Mouse (Mus musculus): ENCODE measurements at regions not wholly inside any gene's neighbourhood (a gene's known extent, or its start where the extent isn't known, plus 50 kb on each side); places are given as distances from the start of the nearest gene placed in this dataset.

DNA sequence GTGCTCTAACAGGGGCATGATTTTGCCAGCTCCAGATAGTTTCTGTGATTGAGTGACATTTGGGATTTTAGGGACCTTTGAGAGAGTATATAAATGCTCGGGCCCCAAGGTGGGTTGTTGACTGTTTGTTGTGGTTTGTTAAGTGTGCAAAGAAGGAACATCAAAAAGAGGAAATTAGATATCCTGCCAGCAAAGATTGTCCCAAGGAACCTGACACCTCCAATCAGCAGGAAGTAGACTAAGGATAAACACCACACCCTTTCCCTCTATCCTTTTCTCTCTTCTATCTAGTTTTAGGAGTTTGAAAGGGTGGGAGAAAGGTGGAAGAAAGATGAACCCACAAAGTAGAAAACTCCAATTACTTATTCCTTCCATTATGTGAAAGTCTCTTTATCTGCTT lies 103.9 kb upstream of the P2ry1 start:
- no peak for DNase-seq (ENCODE audit: extremely low spot score in 1 of 2, low spot score in 1 of 2)

DNA sequence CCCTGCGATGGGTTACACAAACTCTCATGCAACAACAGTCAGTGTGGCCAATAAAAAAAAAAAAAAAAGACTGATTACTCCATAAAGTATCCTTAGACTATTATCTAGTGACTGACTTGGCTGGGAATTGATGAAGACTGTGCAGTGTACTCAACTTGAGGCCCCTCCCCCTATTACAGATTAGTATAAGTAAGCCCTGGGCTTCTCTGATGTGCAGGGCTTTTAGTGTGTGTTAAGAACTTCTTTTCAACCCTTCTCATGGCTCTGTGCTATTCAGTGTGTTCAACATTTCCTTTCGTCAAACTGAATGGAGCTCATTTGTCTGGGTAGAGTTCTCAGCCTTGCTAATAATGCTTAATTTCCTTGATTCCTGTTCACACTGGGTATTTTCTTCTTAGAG lies 101.0 kb upstream of the P2ry1 start:
- DNase-seq (ENCODE audit: extremely low spot score in 1 of 2, low spot score in 1 of 2): no peak

DNA sequence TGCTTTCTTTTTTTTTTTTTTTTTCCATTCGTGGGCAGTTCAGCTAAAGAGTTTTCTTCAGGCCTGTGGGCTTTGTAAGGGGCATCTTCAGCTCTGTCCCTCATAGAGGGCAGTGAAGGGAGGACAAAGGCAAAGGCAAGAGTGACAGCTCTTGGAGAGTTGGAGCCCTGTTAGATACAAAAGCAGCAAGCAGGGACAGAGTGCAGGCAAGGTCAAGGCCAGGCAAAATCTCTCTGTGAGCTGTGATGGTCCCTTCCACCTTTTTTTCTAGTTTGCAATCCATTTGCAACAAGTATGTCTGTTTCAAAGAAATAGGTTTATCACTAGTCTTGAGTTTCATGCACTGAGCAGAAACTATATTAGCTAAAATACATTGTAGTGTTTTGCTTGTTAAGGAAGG lies 86.2 kb upstream of the P2ry1 start:
- no peak for DNase-seq (ENCODE audit: extremely low spot score in 1 of 2, low spot score in 1 of 2)

DNA sequence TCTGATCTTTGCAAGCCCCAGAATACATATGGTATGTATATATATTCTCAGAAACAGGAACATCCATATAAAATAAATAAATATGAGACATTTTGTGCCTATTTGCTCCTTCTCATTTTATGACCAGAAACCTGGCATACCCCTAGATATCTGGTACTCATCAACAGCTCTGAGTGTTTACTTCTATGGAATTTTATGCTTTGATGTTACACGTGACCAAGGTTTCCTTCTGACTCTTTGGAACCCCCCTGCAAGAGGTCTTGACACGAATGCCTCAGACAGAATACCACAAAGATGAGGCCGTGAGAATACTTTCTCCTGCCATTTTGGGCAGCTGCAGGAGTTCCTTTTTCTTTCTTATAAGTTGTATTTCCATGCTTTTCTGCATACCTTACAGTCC lies 85.3 kb upstream of the P2ry1 start:
- DNase-seq (ENCODE audit: extremely low spot score in 1 of 2, low spot score in 1 of 2): no peak

DNA sequence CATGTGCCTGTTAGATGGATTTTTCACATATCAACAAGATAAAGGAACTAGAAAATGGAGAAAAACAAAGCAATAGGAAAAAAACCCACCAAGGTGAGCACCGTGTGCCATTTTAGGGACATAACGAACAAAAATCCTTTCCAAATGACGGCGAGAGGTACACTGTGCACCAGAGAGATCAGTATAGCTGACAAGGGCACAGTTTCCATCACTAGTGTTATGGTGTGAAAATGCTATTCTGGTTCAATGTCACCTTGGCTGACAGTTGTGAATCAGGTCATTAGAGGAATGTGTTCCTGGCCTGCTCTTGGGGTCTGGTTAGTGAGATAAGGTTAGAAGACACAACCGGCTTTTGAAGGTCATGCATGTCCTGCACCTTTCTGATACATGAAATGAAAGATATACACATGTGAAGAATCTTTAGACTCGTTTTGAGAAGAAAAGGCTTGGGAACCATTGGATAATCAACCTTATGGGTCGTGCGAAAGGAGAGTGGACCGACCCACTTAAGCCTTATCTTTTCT lies 76.5 kb upstream of the P2ry1 start:
- no peak for DNase-seq (ENCODE audit: extremely low spot score in 1 of 2, low spot score in 1 of 2)

DNA sequence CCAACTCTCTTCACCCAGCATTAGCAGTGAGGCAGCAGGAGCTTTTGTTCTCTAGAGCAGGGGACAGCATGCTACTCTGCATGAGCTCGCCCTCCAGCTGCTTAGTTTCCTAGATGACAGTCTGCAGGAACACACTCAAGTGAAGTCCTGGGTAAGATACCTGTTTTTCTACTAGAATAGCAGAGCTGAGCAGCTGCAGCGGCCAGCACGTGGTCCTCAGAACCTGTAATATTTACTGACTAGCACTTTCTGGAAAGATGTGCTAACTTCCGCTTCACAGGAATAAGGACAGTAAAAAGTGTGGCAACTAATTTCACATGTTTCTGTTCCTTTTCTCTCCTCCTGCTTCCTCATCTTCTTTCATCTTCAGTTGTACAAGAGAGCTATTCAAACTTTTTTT lies 73.7 kb upstream of the P2ry1 start:
- DNase-seq (ENCODE audit: extremely low spot score in 1 of 2, low spot score in 1 of 2): no peak

DNA sequence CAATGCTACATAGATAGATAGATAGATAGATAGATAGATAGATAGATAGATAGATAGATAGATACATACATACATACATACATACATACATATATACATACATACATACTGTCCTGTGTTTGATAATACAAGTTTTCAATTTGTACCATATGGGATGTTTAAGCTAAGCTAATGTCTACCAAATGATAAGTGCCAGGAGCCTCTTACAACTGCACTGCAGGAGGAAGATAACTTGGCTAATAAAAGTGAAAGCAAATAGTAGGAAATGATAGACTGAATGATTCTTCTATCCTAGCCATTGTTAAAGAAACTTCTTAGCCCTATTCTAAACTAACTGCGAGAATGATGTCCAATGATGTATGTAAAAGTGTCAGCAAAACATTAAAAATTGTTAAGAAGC lies 68.1 kb upstream of the P2ry1 start:
- DNase-seq (ENCODE audit: extremely low spot score in 1 of 2, low spot score in 1 of 2): no peak

DNA sequence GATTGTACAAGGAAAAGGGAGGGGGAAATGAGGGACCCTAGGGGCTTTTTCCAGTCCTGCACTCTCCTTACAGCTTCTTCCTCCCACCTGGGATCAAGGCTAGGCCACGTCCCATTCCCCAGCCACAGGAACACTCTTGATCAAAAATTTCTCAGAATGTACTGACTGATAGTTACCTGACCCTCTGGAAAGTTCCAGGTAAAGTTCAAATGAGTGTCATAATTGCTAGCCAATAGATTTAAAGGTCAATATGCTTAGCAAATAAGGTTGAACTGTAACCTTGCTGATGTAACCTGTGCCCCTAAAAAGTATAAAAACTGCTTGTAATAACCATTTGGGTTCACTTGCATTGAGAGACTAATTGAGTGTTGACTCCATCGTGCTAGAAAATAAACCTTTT lies 61.1 kb upstream of the P2ry1 start:
- DNase-seq (ENCODE audit: extremely low spot score in 1 of 2, low spot score in 1 of 2): no peak

DNA sequence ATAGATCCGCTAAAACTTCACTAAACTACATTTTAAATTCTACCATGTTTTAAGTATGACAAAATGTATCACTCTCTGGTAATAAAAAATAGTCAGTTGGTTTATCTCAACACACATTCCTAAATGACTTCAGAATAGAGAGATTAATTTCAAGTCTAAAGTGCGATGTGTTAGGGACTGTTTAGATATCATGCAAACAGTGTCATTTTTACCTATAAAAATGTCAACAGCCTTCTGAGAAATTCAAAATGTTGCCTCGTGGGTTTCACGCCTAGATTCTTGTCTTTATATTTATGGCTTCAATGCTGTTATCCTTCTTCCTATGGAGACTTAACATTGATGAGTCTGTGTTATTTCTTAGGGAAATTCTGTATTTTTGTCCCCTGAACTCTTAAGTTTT lies 53.7 kb upstream of the P2ry1 start:
- no peak for DNase-seq (ENCODE audit: extremely low spot score in 1 of 2, low spot score in 1 of 2)

Data from layer of hippocampus, postnatal 25 days (tissue).